Mouse (Mus musculus) ES-Bruce4 (cell line): Measurements from ENCODE around the gene Frrs1.

Experiments used
- CTCF ChIP-seq: IDR thresholded peaks from one replicate; pipeline ENCODE4 v1.8.1; 2011; ENCODE audit warnings: low read depth, low read length
- EP300 ChIP-seq: IDR thresholded peaks from 2 replicates; pipeline ENCODE4 v1.6.1; 2011; ENCODE audit warnings: low read depth, low read length; ENCODE audit not compliant: insufficient read depth

- TF ChIP-seq CTCF (no peak), EP300 (no peak)
Observed at GRCm38 (mm10) chr3:116884941-116885340, 25.7 kb downstream of the Frrs1 start.
